Mouse (Mus musculus) bone marrow macrophage, adult 2 months (primary cell): ENCODE results near the gene 1700092M07Rik. TPM values are rescaled to one million over a fixed set of nuclear protein-coding genes. Genes with fewer than 3 reads are reported as not detected.
A peak's percentile ranks its signal among the peaks of the same experiment; 100 is the strongest.
"Not testable (repeated sequence)": the region's sequence is repeated elsewhere in the genome, so short reads cannot be mapped to it uniquely, and the experiment has no call there.

Experiments used
- H3K27ac ChIP-seq: 2 replicates; pipeline ENCODE4 v1.5.1; 2012; ENCODE audit warnings: low read depth, low read length; ENCODE audit not compliant: insufficient read depth
- H3K4me1 ChIP-seq: 2 replicates; pipeline ENCODE4 v1.6.1; 2012; ENCODE audit warnings: low read length; ENCODE audit not compliant: control insufficient read depth, insufficient read depth
- H3K4me3 ChIP-seq: 2 replicates; pipeline ENCODE4 v1.5.1; 2012; ENCODE audit warnings: mild to moderate bottlenecking, low read length, moderate library complexity; ENCODE audit not compliant: insufficient read depth
- CTCF ChIP-seq: IDR thresholded peaks from 2 replicates; pipeline ENCODE4 v1.5.1; 2012; ENCODE audit warnings: low read depth, mild to moderate bottlenecking, low read length, moderate library complexity
- POLR2A ChIP-seq: IDR thresholded peaks from 2 replicates; pipeline ENCODE4 v1.6.1; 2012; ENCODE audit warnings: mild to moderate bottlenecking, low read depth, low read length, borderline replicate concordance
- polyA plus RNA-seq: library from polyadenylated mRNA; stranded (reverse); fragments of >200 nt; gene quantifications from 2 replicates; pipeline ENCODE4 v1.2.4, GENCODE M21; 2012; ENCODE audit not compliant: missing spikeins, insufficient read depth, insufficient read length

The 1700092M07Rik gene
- polyA plus RNA-seq, 1 experiment: not detected

GRCm38 (mm10) chr19:8715868-8716766 is 24.4 kb upstream of the 1700092M07Rik start:
- Histone ChIP-seq H3K27ac (no peak overlapping the region), H3K4me3 (no peak overlapping the region)

GRCm38 (mm10) chr19:8716767-8717475 is 23.6 kb upstream of the 1700092M07Rik start:
- H3K27ac ChIP-seq: no peak overlapping the region
- no peak for TF ChIP-seq CTCF
- no peak for TF ChIP-seq POLR2A
- peaks cover 15% of the 10 kb centered on the region for H3K4me1 ChIP-seq
- no peak overlapping the region for H3K4me3 ChIP-seq

More at GRCm38 (mm10) chr19:8715868-8716766, 24.4 kb upstream of the 1700092M07Rik start:
- no peak for TF ChIP-seq CTCF
- TF ChIP-seq POLR2A: no peak
- peaks cover 11% of the 10 kb centered on the region for H3K4me1 ChIP-seq

GRCm38 (mm10) chr19:8718357-8718756 is 22.2 kb upstream of the 1700092M07Rik start:
- TF ChIP-seq POLR2A (no peak), CTCF (no peak)
- Histone ChIP-seq H3K4me1 (peaks cover 15% of the 10 kb centered on the region), H3K27ac (no peak overlapping the region), H3K4me3 (no peak overlapping the region)

- H3K4me1 ChIP-seq: peaks cover 15% of the 10 kb centered on the region
- H3K4me3 ChIP-seq, H3K27ac ChIP-seq: not testable (repeated sequence)
Measured at GRCm38 (mm10) chr19:8719037-8719436, 21.5 kb upstream of the 1700092M07Rik start.

GRCm38 (mm10) chr19:8721378-8721777 is 19.1 kb upstream of the 1700092M07Rik start:
- TF ChIP-seq CTCF: no peak
- Histone ChIP-seq H3K4me3 (no peak overlapping the region), H3K27ac (peak overlapping the region; percentile 24; the same call in 1 of the 2 replicates), H3K4me1 (peaks cover 9% of the 10 kb centered on the region)

- Histone ChIP-seq H3K4me3 (peak overlapping the region; percentile 53), H3K4me1 (peaks cover 9% of the 10 kb centered on the region), H3K27ac (peak overlapping the region; percentile 54)
- TF ChIP-seq POLR2A (no peak), CTCF (no peak)
Measured at GRCm38 (mm10) chr19:8722021-8722420, 18.5 kb upstream of the 1700092M07Rik start.

- Histone ChIP-seq H3K27ac (peak overlapping the region; percentile 92), H3K4me3 (peak overlapping the region; percentile 76), H3K4me1 (peaks cover 9% of the 10 kb centered on the region)
- TF ChIP-seq CTCF: no peak
- TF ChIP-seq POLR2A: no peak
Measured at GRCm38 (mm10) chr19:8722559-8722906, 18.0 kb upstream of the 1700092M07Rik start.

GRCm38 (mm10) chr19:8722907-8723573 is 17.5 kb upstream of the 1700092M07Rik start, which contains the start of gene Slc3a2:
TSS of gene Slc3a2 (minus strand) at chr19:8723369.
- TF ChIP-seq POLR2A (no peak), CTCF (no peak)
- Histone ChIP-seq H3K4me1 (peaks cover 9% of the 10 kb centered on the region), H3K27ac (peak within 1 kb of the TSS; percentile 92), H3K4me3 (peak within 1 kb of the TSS; percentile 80)

GRCm38 (mm10) chr19:8723574-8724346 is 16.8 kb upstream of the 1700092M07Rik start:
- no peak for TF ChIP-seq CTCF
- TF ChIP-seq POLR2A: no peak
- H3K27ac ChIP-seq: peak overlapping the region; percentile 72
- H3K4me1 ChIP-seq: peaks cover 9% of the 10 kb centered on the region
- H3K4me3 ChIP-seq: peak overlapping the region; percentile 80
